Mouse (Mus musculus) cerebellum, adult 2 months (tissue): ENCODE results near the gene Olfr314. TPM values are rescaled to one million over a fixed set of nuclear protein-coding genes. Genes with fewer than 3 reads are reported as not detected.

Experiments
- DNase-seq, 2 experiments: peaks; one replicate each; pipeline ENCODE4 v3.0.0; 2021
- H3K27ac ChIP-seq: fragments of 200-500 bp; 2 replicates; pipeline ENCODE4 v1.5.1; 2012; ENCODE audit warnings: low read length, control low read depth, inconsistent platforms; ENCODE audit not compliant: insufficient read depth
- H3K27me3 ChIP-seq: fragments of 200-500 bp; 2 replicates; pipeline ENCODE4 v1.6.1; 2012; ENCODE audit warnings: inconsistent platforms, mild to moderate bottlenecking, low read length, moderate library complexity; ENCODE audit not compliant: control insufficient read depth, insufficient read depth
- H3K4me1 ChIP-seq: fragments of 200-500 bp; 2 replicates; pipeline ENCODE4 v1.6.1; 2011; ENCODE audit warnings: low read length; ENCODE audit not compliant: control insufficient read depth, insufficient read depth
- H3K4me3 ChIP-seq: fragments of 200-500 bp; replicated peaks from 2 replicates; pipeline ENCODE3; 2011; ENCODE audit warnings: mild to moderate bottlenecking, low read depth, low read length, control low read depth; ENCODE audit not compliant: insufficient read depth
- CTCF ChIP-seq: fragments of 200-500 bp; IDR thresholded peaks from 2 replicates; pipeline ENCODE4 v1.5.1; 2011; ENCODE audit warnings: low read depth, mild to moderate bottlenecking, control low read depth, low read length, moderate library complexity, borderline replicate concordance; ENCODE audit not compliant: insufficient read depth
- POLR2A ChIP-seq: fragments of 200-500 bp; IDR thresholded peaks from 2 replicates; pipeline ENCODE4 v1.6.1; 2011; ENCODE audit warnings: low read length, control low read depth, borderline replicate concordance; ENCODE audit not compliant: insufficient read depth
- WGBS: fragments of 180-500 bp; shearing (Covaris S2); methylation state at CpG from one replicate; pipeline ENCODE4 v1.1.7; 2018; 5-methylcytosine and 5-hydroxymethylcytosine counted together
- polyA plus RNA-seq: library from polyadenylated mRNA; depleted of rRNA; stranded (reverse); fragments of >200 nt; gene quantifications from 2 replicates; pipeline ENCODE4 v1.2.3, GENCODE M21; 2012

Olfr314 gene
- polyA plus RNA-seq, 1 experiment: not detected

DNA sequence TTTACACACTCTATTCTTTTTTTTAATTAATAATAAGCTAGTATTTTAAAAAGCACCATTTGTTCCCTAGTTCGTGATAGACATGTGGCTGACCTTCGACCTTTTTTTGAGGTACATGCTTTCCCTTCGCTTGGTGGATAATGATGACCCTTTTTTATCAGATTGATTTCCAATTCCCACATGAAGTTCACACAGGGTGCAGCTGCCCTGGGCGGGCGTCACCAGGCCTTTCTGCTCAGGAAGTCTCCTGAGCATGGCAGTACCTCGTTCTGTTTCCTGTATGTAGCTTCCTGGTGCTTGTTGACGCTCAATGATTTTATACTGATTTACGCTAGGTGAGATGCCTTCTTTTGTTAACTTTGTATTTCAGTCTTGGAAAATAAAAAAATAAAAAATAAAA is 5.6 kb downstream of the Olfr314 start:
- 91% methylated on average over 8 of the region's 8 CpGs for WGBS
- Histone ChIP-seq H3K27ac (no peak overlapping the region), H3K4me1 (no peaks in the 10 kb centered on the region), H3K27me3 (no peaks in the 10 kb centered on the region), H3K4me3 (no peak overlapping the region)
- DNase-seq: no peak
- TF ChIP-seq POLR2A (no peak), CTCF (no peak)

DNA sequence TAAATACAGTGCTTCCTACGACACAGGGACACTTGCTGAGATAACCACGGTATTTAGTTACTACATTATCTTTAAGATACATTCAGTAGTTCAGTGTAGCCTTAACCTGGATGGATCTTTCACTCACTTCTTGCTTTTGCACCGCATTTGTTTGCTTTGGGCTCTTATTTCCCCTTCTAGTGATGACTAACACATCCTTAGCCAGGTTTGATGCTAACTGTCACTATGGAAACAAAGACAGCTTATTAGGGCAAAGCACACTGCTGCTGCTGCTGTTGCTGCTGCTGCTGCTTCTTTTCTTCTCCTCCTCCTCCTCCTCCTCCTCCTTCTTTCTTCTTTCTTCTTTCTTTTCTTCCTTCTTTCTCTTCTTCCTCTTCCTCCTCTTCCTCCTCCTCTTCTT is 6.8 kb downstream of the Olfr314 start:
- Histone ChIP-seq H3K27ac (no peak overlapping the region), H3K4me3 (no peak overlapping the region), H3K27me3 (no peaks in the 10 kb centered on the region), H3K4me1 (no peaks in the 10 kb centered on the region)
- WGBS: 25% methylated on average over 3 of the region's 3 CpGs
- DNase-seq: no peak
- TF ChIP-seq POLR2A (no peak), CTCF (no peak)

DNA sequence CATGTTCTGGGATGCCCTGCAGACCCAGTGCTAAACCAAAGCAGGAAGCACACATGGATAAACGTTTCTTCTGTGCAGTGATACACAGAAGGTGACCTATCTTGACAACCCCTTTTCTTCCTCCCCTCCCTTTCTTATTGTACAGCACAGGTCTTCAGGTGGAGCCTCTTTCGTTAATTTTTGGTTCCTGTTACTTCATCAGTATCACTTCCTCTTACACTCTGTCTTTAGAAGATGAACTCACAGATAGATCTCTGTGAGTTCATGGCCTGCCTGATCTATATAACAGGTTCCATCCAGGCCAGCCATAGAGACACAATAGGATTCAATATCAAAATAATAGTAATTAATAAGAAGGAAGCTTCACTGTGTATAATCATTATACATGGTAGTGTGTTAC is 7.3 kb downstream of the Olfr314 start:
- 67% methylated on average over 2 of the region's 2 CpGs for WGBS
- no peak for TF ChIP-seq POLR2A
- TF ChIP-seq CTCF: no peak

DNA sequence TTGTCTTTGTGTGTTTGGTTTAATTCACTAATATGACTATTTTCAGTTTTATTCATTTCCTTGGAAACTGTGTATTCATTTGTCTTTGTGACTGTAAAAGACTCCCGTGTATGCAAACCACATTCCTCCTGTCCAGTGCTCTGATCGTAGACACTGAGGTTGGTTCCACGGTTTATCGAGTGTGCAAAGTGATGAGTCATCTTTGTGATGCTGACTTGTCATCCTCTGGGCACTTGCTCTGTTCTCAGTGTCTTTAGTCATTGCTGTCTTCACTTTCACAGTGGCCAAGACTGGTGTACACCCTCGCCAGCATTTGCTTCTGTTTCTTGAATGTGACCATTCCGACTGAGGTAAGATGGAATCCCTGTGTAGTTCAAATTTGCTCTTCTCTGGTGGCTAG is 7.9 kb downstream of the Olfr314 start:
- Histone ChIP-seq H3K4me3 (no peak overlapping the region), H3K27me3 (no peaks in the 10 kb centered on the region), H3K4me1 (no peaks in the 10 kb centered on the region), H3K27ac (no peak overlapping the region)
- TF ChIP-seq POLR2A (no peak), CTCF (no peak)
- WGBS: 72% methylated on average over 6 of the region's 6 CpGs
- no peak for DNase-seq

More for the DNA sequence above, 7.3 kb downstream of the Olfr314 start:
- no peak for DNase-seq
- H3K27ac ChIP-seq: no peak overlapping the region
- H3K4me3 ChIP-seq: no peak overlapping the region
- no peaks in the 10 kb centered on the region for H3K27me3 ChIP-seq
- no peaks in the 10 kb centered on the region for H3K4me1 ChIP-seq

DNA sequence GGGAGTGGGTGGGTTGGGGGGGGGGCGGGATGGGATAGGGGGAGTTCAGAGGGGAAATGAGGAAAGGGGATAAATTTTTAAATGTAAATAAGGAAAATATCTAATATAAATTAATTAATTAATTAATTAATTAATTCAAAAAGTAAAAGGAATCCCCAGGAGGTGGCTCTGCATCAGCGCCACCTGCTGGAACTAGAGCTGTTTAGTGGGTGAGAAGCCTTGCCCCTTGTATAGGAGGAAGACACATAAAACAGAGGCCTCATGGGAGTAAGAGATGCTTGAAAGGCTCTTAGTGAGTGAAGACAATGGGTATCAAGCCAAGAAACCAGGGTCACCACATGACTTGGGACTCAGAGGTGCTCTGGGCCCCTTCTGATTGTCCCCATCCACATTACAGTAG is 13.1 kb downstream of the Olfr314 start:
- H3K4me1 ChIP-seq: no peaks in the 10 kb centered on the region
- DNase-seq: no peak
- WGBS: 95% methylated on average over 2 of the region's 2 CpGs
- no peaks in the 10 kb centered on the region for H3K27me3 ChIP-seq
- no peak overlapping the region for H3K4me3 ChIP-seq
- TF ChIP-seq CTCF: no peak
- no peak for TF ChIP-seq POLR2A
- no peak overlapping the region for H3K27ac ChIP-seq

DNA sequence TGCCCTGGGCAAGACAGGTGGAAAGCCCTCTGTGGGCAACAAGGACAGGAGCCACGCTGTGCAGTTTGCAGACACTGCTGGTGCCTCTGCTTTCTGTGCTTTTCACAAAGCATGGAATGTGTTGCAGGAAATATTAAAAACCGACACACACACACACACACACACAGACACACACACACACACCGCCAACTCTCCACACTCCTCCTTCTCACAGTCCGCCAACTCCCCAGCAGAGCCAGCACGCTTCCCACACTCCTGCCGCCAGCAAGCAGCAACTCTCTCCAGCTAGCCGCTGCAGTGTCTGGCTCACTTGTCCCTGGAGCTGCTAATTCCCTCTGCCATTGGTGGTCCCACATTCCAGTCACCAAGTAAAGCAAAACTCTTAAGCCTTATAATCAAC is 14.1 kb downstream of the Olfr314 start:
- H3K27me3 ChIP-seq: no peaks in the 10 kb centered on the region
- H3K4me3 ChIP-seq: no peak overlapping the region
- no peaks in the 10 kb centered on the region for H3K4me1 ChIP-seq
- TF ChIP-seq POLR2A: no peak
- TF ChIP-seq CTCF: no peak
- no peak for DNase-seq
- 28% methylated on average over 7 of the region's 7 CpGs for WGBS
- no peak overlapping the region for H3K27ac ChIP-seq

DNA sequence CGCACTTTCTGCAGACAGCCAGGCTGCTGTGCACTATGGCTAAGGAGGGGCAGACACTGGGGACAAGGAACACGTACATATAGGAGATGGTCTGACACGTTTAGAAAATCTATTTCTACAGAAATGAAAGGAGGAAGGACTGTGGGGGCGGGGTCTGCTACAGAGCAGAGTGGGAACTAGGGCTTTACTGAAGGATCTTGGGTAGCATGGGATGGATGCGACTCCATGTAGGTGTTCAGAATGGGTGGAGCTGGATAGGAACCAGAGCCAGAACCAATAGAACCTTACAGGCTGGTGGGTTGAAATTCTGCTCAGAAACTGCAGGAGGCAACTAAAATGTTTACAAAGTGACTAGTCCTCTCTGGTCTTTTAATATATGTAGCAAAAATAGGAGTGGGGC is 17.0 kb downstream of the Olfr314 start:
- Histone ChIP-seq H3K27ac (no peak overlapping the region), H3K4me3 (no peak overlapping the region), H3K27me3 (no peaks in the 10 kb centered on the region), H3K4me1 (no peaks in the 10 kb centered on the region)
- WGBS: 78% methylated on average over 5 of the region's 5 CpGs
- TF ChIP-seq POLR2A: no peak
- TF ChIP-seq CTCF: no peak
- no peak for DNase-seq

DNA sequence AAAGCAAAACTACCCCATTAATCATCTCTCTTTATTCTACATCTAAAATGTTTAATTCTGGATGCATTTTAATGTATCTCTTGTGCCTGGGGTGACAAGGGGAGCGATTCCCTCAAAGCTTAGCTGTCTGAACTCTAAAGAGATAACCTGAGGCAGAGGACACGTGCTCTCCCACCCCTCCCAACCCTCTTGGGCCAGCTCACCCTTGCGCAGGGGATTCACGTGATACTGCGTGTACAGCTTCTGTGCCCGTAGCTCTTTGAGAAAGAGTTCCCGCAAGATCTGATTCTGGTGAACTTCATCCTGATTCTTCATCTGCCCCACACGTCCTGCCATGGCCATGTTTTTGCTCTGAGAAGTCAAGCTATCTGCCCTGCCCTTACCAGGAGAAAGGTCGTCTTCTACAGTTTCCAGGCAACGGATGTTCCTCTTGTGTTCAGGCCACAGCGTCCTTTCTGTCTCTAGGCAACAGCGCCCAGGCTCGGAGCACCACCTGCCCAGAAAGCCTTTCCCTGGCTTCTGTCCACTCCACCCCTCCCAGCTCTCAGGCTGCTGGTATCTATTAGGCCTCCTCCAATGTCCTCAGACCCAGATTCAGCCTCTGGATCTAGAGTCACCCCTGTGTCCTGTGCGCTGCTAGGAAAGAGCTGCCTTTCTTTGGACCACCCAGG is 18.9 kb downstream of the Olfr314 start, which contains the start of gene Fam183b:
TSS of gene Fam183b (minus strand) at position 403 of the 671 bp plus-strand sequence.
- no peaks in the 10 kb centered on the region for H3K27me3 ChIP-seq
- H3K4me3 ChIP-seq: no peak within 1 kb of the TSS
- no peak within 1 kb of the TSS for H3K27ac ChIP-seq
- WGBS: 18% methylated on average over 14 of the region's 14 CpGs
- peak; percentile 13 to 22 for DNase-seq
- H3K4me1 ChIP-seq: no peaks in the 10 kb centered on the region
- TF ChIP-seq CTCF (no peak), POLR2A (no peak)
